Mouse (Mus musculus) adrenal gland, postnatal 4 days (tissue): Measurements from ENCODE around the gene Slc8a1. TPM values are rescaled to one million over a fixed set of nuclear protein-coding genes. Genes with fewer than 3 reads are reported as not detected.

Experiments
- DNase-seq, 2 experiments: peaks; one replicate each; pipeline ENCODE4 v3.0.0; 2021 to 2022; ENCODE audit warnings: low spot score in 2 of 2, mixed read lengths in 2 of 2
- total RNA-seq, 2 experiments: library from RNA; stranded (reverse); gene quantifications; 2 replicates each; pipeline ENCODE4 v1.2.3; 2021

The Slc8a1 gene
- total RNA-seq, 2 experiments from 2014 or later = 36.4 to 50.1 TPM

DNA sequence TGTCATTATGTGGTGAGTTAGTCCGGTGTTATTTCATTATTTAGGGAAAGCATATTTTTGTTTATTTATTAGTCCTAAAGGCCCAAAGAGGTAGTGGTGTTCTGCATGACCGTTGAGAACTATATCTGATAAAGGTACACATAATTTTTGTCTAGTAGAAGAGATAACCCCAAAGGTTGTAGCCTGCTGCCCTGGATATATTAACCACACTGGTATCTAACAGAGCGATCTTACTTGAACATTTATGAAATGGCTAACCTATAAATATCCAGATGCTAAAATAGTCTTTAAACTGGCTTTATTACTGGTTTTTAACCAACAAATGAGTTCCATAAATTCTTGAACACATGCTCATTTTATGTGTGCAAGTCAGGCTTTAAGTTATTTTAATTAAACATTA lies 161.3 kb downstream of the Slc8a1 start:
- DNase-seq = no peak

GRCm38 (mm10) chr17:81565634-81566372 lies 172.4 kb downstream of the Slc8a1 start:
- DNase-seq = no peak

- no peak for DNase-seq
These were observed 184.0 kb downstream of the Slc8a1 start for GRCm38 (mm10) chr17:81554052-81554734.

DNA sequence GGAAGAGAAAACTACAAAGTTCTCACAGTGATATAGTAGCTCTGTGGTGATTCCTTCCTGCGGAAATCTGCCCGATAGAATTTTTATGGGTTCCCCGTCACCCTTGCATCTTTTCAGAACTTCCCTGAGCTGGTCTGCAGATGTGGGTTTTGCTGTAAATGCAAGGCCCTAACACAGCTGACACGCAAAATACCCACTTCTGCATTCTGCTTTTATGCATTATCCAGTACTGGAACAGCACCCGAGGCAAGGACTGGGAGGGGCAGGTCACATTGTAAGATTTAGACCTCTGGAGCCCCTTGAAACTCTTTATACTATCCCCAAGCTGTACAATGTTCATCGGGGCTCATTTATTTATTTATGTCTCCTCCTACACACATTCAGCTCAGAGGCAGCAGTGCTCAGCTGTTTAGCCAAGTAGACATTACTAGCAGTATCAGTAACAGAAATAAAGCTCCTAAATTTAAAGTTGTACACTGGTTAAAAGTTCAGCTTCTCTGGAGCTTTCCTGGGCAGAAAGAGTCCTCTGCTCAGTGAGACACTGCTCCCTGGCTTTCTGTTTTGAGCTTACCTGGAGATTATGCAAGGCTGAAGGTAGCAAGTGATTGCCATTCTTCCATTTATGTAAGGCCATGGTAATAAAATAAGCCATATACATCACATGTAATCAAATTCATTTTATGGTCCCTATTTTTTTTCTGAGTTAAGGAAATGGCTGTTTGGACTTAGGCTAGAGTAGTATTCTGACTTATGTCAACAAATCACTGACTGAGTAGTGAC lies 186.1 kb downstream of the Slc8a1 start:
- no peak for DNase-seq

DNA sequence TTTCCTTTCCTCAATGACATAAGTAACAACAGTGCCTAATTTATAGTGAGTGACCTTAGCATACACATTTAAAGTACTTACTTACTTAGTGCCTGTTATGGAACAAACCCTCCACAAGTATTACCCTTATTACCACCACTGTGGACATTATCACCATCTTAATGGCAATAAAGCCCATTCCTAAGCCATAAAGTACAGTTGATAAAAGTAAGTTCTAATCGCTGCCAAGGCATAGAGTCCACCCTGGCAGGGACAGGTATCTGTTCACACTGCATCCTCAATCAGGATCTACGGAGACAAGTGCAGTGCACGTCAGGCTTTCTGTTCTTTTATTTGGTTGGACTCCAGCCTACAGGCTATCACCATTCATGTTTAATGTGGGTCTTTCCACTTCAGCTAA lies 187.3 kb downstream of the Slc8a1 start:
- DNase-seq = no peak

DNA sequence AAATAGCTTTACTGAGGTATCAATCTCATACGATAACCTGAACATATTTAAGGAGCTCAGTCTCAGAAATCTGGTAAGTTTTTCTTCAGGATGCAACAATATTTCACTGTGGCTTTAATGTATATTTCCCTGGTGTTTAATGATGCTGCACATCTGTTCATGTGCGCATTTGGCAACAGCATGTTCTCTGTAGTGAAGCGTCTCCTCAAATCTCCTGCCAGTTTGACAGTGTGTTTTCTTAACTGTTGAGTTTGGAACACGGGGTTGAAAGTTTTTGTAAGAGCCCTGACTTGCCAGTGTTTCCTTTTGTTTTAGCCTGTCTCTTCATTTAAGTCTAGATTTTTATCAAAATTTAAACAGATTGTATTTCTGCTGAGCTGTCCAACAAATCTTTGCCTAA lies 190.2 kb downstream of the Slc8a1 start:
- no peak for DNase-seq

GRCm38 (mm10) chr17:81546525-81546924 lies 191.7 kb downstream of the Slc8a1 start:
- no peak for DNase-seq

DNA sequence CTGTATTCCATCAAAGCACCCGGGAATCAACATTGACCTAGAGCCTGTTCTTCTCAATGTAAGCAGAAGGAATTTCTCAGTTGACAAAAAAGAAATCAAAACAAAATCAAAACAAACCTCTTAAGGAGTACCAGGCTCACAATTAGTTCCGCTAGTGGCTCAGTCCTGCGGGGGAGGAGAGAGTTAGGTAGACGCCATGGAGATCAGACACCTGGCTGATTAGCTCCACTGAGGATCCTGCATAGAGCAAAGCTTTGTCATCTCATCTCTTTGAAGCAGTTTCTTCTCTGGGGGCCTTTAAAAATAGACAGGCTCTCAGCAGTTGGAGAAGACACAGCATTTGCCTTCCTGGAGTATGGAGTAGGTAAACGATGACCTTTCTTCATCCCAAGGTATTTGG lies 192.2 kb downstream of the Slc8a1 start:
- DNase-seq = no peak

- DNase-seq = no peak
These were observed 193.3 kb downstream of the Slc8a1 start for GRCm38 (mm10) chr17:81544926-81545325.

DNA sequence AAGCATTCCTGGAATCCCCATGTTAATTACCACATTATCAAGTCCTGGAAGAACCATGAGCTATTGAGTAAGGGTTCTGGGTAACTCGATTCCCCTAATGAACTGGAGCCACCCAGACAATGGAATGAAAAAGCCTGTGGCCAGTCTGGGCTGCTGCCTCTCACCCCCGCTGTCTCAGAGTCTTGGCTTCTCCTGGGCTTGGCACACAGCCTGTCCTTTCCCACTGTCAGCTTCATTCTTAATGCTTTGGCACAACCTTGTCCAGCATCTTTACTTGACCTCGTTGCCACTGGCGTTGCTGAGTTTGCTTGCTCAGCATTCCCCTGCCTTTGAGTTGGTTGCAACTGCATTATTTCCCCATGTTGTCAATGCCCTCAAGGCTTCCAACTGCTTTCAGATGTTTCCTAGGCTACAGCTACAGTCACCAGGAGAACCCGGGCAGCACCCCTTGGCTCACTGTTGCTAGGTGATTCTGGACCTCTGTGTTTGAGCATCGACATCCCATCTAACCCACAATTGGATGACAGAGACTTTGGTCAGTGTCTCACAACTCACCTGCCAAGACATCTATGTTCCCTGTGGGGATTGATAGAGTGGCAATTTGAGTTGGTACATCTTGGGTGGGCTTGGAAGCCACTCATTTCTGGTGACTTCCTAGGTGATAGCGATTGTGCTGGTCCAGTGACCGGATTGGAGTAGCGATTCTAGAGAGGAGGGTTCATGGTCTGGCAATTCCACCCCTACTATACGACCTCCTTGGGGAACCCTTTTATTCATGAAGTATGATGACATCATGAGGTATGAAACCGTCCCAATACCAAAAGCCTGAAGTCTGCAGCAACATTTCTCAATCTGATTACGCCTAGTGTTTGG lies 195.6 kb downstream of the Slc8a1 start:
- DNase-seq = no peak

DNA sequence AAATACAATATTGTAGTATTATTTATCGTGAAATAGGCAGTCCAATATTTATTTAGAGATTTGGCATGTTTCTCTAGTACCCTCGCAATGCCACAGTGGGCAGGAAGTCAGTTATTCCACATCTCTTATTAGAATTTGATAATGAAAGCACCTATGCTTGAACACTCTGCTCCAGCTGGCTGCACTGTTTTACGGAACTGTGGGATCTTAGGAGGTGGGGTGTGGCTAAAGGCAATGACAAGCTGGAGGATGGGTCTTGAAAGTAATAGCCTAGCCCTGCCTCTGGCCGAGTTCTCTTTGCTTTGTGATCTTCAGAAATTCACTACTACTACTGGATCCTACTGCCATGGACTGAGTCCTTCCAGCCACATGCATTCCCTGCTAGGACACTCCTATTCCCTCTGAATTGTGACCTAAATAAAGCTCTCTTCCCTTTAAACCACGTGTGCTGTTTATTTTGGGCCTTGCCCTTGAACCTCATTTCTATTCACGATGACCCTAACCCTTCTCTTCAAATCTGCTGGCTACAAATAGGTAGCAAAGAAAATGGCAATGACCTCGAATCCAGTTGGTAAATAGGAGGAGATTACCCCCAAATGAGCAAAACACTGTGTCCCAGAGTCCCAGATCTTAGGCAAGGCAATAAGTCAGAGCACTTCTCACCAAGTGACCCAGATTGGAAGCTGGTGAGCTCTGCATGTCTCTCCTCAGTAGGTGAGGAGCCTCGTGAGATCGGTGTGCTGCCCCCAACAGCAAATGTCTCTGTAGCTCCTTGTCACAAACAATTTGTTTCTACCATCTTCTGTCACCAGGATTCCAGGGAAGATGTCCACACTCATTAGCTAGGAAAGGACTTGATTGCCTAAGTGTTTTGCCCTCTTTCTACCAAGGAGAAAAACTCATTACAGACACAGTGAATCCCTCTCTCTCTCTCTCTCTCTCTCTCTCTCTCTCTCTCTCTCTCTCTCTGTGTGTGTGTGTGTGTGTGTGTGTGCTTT lies 199.7 kb downstream of the Slc8a1 start:
- no peak for DNase-seq

DNA sequence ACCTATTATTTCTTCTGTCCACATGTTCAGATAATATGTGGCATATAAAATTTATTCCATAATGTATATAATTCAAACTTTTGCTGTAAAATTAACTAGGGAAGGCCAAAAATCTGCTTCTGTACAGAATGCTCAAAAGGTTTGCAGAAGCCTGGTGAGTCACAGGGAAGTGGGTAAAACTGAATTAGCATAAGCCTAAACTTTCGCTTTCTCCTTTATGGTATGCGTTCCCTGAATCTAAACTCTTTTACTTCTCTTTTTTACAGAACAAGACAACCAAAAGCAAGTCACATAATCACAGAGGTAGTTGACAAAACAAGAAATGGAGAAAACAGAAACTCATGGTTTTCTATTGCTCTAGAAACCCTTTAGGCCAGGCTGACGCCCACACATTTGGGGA lies 202.1 kb downstream of the Slc8a1 start:
- DNase-seq = no peak

DNA sequence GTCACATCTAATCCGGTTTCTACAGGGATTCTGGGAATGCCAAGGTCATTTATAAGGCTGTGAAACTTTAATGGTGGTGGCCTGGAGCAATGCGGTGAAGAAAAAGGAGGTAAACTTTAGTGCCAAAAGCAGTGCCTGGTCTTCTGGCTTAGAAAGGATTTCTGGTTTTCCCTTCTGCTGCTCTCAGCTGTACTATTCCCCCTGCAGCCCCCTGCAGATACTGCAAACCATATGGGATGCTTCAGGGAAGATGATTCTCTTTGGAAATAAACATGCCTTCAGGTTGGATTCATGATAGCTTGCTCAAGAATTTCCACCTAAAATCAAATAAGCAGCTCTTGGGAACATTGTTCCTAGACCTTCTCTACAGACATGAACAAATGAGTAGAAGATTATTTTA lies 208.3 kb downstream of the Slc8a1 start:
- no peak for DNase-seq

- DNase-seq = no peak
These were observed 209.2 kb downstream of the Slc8a1 start for GRCm38 (mm10) chr17:81528940-81529339.

GRCm38 (mm10) chr17:81526463-81526862 lies 211.7 kb downstream of the Slc8a1 start:
- no peak for DNase-seq

GRCm38 (mm10) chr17:81524826-81525225 lies 213.4 kb downstream of the Slc8a1 start:
- DNase-seq = no peak

DNA sequence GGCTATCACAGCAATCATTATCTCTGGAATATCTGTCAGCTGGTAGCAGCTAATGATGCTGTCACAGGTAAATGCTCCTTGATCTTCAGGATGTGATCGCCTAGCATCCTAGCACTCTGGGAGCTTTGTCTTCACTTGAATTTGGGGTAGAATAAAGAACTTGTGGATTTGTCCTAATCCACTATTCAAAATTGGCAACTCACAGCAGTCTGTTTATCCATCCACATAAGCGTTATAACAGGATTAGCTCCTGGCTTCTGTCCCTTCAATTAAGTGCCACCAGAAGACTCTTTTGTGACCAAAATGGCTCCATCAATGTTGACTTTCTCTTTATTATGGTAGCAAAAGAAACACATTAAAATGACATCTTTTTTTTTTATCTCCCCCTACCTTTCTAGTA lies 214.2 kb downstream of the Slc8a1 start:
- no peak for DNase-seq

DNA sequence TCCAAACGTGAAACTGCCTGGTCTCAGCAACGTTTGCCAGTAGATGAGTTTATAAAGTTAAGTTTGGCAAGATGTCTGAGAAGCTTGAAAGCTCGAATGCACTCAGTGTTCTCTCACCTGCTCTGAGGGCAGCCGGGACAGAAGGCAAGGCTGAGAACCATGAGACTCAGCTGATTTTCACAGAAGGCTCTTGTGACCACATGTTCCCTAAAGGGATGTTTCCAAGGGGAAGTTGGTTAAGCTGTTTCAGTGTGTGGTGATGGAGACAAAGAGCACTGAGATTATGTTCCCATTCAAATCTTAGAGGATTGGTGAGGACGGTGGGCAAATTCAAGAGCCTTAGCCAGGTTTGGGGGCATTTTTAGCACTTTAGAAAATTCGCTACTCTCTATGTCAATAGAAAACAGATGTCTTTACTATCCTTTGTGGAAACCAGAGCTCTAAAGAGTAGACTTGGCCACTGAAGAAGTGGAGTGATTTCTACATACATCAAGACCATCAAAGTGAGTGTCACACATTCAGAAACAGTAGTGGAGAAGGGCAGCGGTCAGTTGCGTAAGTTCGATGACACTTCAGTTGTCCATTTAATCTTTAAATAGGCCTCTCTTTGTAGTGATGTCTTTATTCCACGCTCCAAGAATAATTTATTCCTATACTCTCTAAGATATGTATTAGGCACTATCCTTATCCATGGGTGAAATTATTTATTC lies 219.7 kb downstream of the Slc8a1 start:
- DNase-seq = no peak

DNA sequence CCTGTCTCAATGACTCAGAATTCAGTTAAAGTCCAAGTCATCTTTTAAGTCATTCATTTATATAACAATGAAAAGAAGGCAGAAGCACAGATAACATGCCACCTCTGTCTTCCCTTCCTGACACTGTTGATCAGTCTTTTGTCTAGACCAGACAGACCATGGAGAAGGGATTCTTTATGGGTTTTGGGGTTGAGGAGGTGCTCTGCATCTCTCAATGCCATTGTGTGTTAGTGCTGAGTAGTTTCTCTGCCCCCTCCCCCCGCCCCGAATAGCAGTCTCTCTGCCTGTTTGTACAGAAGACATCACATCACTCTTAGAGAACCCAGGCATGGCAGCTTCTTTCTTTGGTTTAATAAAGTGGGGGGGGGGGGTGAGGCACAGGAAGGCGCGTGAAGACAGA lies 222.0 kb downstream of the Slc8a1 start:
- DNase-seq = no peak
